Mouse (Mus musculus) embryo, embryonic 10 days (tissue): ENCODE data around the gene Gla.
A peak's percentile ranks its signal among the peaks of the same experiment; 100 is the strongest.
"Not testable (repeated sequence)": the region's sequence is repeated elsewhere in the genome, so short reads cannot be mapped to it uniquely, and the experiment has no call there.

Experiments
- DNase-seq: peaks from one replicate; pipeline ENCODE4 v3.0.0-alpha.2; 2015; ENCODE audit warnings: low spot score

Gene Gla

DNA sequence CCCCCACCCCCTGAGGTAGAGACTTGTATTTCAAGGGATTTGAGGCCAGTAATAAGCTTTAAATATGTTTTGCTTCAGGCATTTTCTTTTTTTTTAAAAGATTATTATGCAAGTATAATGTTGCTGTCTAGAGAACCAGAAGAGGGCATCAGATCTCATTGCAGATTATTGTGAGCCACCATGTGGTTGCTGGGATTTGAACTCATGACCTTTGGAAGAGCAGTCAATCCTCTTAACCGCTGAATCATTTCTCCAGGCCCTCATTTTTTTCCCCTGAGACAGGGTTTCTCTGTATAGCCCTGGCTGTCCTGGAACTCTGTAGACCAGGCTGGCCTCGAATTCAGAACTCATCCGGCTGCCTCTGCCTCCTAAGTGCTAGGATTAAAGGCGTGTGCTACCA is 12.7 kb downstream of the Gla start:
- DNase-seq = no peak

DNA sequence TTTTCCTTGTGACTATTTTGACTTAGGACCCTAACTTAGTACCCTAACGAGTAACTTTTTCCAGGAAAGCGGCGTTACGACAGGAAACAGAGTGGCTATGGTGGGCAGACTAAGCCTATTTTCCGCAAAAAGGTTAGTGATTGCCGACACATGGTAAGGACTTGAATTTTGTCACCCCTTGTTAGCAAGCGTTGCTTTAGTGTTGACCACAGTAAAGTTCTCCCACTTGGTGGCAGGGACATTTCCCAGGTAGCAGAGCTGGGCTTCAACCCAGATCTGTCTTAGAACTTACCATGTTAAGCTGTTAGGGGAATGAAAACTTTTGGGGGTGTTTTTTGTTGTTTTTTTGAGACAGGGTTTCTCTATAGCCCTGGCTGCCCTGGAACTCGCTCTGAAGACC is 14.5 kb downstream of the Gla start:
- DNase-seq = no peak

DNA sequence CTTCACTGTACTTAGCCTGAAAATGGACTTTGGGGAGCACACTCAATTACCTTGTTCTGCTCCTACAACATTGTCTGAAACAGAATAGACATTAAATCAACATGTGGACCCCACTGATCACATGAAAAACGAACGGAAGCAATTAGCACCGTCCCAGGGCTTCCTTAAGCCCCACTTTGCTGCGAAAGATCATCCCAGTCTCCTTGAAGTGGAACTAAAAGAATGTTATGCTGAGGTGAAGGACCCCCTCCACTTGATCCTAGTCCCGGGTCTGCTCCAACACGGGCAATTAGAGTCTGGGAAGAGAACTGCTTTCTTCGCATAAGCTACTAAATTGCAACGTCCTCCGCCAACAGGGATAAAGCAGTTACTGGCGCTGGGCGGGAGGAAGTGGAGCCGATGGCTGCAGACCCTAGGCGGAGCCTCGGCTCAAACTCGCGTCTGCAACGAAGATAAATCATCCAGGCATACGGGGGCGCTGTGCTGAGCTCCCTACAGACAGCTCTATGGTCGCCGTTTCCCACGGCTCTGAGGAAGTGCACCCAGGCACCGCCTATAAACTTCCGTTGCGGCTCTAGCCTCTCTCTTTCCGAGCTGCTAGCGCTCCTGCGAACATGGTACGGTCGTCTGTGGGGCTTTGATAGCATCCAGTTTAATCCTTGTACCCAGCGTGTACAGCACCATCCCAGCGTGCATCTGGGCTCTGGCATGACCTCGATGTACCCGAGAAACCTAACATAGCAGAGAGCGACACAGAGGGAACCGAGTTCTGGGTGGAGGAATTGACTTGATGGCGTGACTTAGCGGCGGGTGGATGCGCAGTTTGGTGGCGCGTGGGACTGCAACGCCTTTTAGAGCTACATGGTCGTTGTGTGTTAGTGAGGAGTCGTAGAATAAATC is 15.6 kb downstream of the Gla start, which contains the start of gene Rpl36a:
Gene Rpl36a, plus strand, starts transcription at position 552 of the 900 bp plus-strand sequence.
- DNase-seq = peak; percentile 95

DNA sequence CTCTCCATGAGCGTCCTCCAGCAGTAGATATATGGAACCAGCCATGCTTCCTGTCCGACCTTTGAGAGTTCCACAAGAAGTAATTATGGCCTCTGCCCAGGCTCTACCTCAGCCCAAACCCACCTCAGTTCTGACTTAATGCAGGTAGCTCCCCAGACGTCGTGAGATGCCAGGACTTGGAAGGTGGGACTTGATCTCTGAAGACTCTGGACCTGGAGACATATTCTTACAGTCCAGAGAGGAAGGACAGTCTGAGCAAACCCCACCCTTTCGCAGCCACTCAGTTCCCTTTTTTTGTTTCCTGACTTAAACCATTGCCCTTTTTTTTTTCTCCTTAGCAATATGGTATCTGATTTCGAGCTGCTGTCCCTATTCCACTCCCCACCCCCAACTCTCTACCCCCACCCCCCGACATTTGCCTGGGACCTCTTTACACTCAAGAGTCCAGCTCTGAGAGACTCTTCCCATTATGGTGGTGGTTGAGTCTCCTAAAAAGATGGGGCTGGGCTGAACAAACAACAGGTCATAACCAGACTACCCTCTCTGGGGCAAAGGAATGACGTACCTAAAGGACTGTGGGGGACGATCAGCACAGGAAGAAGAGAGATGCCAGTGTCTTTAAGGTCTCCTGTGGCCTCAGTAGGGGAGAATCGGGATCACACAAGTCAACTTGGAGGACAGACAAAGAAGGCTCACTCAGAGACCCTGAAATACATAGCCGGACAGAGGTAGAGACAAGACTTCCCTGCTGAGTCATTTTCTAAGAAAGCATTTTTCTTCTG is 17.8 kb downstream of the Gla start, which contains the start of gene Btk:
Gene Btk, minus strand, starts transcription at position 683 of the 782 bp plus-strand sequence.
- no peak for DNase-seq

DNA sequence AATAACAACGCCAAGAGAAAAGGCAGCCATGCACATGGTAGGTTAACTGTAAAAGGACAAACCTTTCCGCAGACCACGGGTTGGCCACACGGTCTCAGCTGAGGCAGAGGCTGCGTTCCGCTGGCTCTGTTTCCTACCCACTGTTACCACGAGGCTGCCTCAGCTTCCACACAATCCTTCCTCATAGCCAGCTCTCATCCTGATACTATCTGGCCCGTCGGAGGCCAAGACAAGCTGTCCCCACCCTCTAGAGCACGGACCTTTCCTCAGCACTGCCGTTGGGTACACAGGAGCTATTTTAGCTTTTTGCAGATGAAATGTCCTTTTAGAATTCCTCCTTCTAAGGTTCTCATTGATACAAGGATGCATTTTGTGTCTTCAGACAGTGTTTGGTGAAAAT is 18.7 kb downstream of the Gla start:
- no peak for DNase-seq

DNA sequence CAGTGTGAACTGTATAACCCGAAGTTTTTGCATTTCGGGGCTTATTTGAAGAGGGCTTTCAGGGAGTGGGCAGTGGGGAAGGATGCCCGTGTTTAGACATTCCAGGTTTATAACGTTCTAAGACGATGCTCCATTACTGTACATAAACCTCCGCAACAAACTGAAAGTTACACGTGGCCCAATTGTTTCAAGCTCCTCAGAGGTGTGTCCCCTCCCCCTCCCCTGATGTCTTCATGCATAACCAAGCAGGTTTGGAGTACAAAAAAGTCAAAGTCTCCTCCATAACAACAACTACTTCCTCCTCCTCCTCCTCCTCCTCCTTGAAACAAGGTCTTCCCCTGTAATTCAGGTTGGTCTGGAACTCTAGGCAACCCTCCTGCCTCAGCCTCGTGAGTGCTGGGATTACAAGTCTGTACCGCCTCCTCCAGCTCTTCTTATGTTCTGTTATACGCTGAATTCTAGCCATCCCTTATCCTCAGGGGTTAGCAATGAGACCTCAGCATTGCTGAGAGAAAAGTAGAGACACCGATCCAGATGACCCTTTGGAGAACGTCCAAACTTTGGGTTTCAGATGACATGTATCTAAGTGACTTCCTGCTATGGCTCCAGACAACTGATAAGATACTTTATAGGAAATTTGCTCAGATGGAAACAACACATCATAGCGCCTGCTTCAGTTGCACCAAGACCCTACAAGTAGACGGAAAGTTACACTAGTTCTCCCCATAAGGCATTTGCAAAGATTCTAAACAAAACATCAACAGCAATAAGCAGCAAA is 20.2 kb downstream of the Gla start:
- DNase-seq = no peak

DNA sequence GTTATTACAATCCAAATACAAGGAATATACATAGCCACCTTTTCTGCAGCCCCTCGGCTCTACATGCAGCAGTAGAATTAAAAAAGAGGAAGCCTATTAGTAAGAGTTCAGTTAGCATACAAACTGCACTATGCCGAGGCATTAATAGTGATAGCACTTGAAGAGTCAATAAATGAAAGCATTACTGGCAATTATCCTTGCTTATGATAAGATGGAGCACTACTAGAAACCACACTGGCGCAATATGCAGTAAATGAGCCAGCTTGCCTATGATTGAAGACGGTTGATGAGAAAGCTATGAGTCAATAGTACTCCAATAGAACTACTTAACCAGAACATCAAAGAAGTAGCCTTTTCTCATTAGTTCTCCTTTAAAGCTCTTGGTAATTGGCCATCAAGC is 23.0 kb downstream of the Gla start:
- DNase-seq = no peak

DNA sequence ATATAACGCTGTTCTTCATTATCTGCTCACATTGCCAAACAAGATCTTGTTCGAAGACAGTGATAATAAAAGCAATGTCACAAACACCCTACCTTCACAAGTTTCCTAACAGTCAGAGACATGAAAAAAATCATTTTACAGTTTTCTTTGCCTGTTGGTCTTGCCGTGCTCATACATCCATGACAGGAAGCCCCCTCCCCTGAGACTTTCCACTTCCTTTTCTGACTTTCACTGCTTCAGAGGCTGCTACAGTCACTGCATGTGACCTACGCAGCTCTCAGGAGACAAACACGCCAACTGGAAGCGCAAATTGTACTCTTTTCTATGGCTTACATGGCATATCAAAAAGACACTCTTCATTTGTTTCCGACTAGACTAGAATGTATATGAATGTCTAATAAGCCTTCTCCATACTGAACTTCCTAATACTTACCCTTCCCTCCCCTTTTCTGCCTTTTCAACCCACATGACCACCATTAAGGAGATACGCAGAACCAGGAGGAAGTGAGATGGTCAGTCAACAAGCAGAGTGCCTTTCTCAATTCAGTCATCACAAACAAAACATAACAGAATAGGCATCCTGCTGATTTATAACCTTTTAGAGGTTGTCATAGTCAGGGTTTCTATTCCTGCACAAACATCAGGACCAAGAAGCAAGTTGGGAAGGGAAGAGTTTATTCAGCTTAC is 34.2 kb downstream of the Gla start:
- no peak for DNase-seq

DNA sequence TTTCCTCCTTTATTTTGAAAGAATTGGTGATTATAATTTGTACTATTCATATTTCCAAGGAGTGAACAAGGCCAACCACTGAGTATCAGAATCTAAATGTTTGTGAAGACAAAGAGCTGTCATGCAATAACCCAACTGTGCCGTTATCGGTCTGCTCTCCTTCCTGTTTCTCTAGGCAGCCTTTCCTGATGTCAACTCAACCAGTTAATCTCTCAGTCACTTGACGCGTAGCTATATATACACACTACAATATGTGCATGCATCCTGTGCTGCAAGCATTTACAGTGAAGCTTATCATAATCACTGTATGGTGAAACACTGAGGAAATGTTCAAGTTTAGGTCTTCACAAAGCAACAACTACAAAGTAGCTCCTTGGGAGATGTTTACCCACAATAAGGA is 36.6 kb downstream of the Gla start:
- no peak for DNase-seq

DNA sequence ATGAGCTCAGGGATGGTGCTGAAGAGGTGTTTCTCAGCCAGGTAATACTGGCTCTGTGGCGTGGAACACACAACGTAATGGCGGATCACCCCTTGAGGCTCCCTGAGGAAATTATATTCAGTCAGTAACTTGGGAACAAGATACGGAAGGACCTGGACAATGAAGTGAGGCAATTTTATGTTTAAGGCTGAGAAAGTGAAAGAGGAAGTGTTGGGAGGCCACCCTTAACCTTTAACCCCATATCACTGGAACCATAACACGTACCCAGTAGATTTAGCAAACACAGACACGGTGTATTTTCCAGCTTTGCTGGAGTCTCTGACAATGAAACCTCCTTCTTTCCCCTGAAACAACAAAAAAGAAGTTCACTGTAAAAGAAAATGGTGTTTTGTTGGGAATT is 46.5 kb downstream of the Gla start:
- no peak for DNase-seq

DNA sequence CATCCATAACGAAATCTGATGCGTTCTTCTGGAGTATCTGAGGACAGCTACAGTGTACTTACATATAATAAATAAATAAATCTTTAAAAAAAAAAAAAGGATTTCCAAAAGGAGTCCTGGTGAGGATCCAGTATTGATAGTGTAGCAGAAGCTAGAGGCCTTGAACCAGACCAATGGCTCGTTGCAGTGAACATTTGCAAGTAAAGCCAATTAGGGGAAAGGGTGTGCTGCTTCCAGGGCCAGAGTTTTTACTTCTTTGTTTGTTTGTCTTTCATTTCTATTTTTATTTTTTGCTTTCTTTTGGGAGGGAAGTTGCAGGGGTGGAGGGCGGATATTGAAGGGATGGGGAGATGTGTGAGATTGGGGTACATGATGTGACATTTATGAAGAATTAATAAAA is 47.6 kb downstream of the Gla start:
- DNase-seq = no peak

DNA sequence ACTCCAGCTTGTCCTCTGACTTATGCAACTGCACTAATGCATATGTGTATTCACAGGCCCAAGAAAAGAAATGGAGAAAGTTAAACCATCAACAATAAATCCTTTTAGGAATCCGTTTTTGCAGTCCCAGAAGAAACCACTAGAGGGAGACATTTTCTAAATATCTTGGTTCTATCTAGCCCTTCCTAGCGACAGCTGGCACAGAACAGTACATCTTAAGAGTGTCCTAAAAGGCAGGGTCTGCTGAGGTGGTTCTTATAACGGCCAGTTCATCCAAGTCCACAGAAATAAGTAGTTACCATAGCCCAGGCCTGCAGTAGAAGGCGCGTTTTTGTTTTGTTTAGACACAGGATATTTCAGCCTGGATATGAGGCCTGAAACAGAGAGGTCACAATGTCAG is 50.0 kb downstream of the Gla start:
- DNase-seq = peak; percentile 53

DNA sequence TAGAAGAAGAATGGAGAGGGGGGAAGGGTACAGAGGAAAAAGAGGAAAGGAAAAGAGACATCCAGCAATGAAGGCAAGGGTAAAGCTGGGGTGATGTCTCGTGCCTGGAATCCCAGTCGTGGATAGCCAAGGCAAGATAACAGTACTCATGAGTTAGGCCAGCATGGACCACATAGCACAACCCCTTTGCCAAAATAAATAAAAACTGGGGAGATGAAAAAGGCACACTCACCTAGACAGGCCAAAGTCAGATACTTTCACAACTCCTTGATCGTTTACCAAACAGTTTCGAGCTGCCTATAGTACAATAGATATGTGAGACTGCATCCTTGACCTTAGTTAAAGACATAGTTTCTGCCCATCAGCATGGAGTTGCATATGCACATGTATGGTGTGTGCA is 53.6 kb downstream of the Gla start:
- DNase-seq = no peak

DNA sequence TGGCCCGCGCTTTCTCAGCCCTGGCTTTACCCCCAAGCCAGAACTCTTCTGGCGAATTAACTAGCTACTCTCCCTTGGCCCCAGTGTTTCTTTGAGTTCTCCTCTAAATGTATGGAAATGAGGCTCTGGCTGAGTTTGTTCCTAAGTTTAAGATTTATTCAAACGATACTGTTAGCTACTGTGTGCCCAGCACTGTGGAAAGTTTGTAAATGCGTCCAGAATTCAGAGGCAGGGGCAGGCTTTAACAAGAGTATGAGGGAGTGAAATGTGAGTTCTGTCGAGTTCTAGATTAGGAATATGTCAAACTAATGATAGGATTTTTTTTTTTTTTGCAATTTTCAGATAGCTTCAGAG is 59.0 kb downstream of the Gla start:
- DNase-seq = no peak

DNA sequence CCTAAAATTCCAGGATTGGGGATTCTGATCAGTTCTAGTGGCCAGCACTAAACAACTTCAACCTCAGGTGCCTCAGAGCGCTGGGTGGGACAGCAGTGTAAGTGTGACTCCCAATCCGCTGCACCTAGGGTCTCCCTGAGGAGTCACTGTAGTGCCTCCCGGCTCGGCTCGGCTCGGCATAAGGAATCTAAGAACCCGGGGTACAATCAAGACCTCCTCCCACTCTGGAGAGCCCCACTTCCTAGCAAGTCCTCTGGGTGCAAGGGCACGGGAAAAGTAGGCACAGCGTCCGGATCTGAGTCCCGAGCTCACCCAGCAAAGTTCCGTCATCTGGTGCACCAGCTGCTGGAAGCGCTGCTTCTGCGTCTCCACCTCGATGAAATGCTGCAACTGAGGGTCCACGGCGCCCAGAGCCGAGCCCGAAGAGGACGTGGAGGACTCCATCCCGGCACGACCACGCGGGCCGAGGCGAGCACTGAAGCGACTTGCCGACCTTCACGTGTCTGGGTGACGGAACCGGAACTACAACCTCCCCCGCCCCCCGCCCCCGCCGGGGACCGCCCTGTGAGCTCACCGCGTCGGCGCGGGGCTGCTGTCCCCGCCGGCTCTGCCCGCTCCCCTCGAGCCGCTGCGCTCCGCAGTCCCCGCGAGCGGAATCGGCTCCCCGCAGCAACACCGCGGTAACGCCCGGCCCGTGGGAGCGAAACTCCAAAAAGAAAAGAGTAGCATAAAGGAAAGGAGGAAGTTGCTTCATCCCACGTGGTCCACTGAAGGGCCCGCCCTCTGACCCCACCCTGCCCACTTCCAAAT is 59.6 kb downstream of the Gla start, which contains the start of gene Timm8a1:
Gene Timm8a1, minus strand, starts transcription at position 721 of the 810 bp plus-strand sequence.
- DNase-seq = peak; percentile 65

DNA sequence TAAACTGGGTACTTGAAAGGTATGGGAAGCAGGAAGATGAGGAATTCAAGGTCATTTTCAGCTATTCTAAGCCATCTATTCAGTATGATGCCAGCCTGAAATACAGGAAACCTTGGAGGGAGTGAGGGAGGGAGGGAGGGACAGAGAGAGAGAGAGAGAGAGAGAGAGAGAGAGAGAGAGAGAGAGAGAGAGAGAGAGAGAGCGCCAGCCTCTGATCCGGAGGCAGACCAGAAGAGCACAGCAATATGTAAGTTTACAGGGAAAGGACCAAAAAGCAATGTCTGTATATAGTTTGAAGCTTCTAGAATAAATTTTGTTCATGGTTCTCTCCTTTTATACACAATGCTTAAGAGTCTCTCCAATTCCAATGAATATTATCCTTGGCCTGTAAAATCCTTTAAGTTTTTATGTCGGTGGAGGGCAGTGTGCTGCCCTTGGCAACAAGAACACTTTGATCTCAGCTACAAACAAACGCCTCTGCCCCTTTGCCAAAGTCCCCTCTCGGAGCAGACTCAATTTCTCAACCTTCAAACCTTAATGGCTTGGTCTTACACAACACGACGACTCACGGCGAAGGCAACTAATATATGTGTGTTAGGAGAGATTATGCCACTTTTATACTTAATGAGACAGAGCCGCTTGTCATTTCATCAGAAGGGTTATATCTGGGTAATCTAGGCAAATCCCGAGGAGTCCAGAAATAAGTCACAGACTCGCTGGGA is 60.4 kb downstream of the Gla start:
- DNase-seq = peak; percentile 9

DNA sequence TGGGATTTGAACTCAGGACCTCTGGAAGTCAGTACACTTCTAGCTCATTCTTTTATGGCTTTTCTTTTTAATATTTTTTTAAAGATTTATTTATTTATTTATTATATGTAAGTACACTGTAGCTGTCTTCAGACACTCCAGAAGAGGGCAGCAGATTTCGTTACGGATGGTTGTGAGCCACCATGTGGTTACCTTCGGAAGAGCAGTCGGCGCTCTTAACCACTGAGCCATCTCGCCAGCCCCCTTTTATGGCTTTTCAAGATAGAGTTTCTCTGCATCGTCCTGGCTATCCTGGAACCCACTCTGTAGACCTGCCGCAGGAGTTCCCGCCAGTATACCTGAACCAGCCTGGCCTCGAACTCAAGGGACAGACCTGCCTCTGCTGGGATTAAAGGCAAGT is 61.1 kb downstream of the Gla start:
- not testable (repeated sequence) for DNase-seq
